Mouse (Mus musculus) C2C12 (cell line): ENCODE measurements around the gene Vps45.

Source experiments
- CEBPB ChIP-seq: IDR thresholded peaks from one replicate; pipeline ENCODE4 v1.6.1; 2011; ENCODE audit warnings: low read depth, mild to moderate bottlenecking, control low read depth, moderate library complexity
- CTCF ChIP-seq: IDR thresholded peaks from one replicate; pipeline ENCODE4 v1.5.1; 2011; ENCODE audit not compliant: control insufficient read depth, insufficient read depth, insufficient read length
- MAX ChIP-seq: IDR thresholded peaks from one replicate; pipeline ENCODE4 v1.6.1; 2011; ENCODE audit warnings: mild to moderate bottlenecking, control low read depth
- MYOD1 ChIP-seq: IDR thresholded peaks from one replicate; pipeline ENCODE4 v1.6.1; 2011; ENCODE audit warnings: low read depth; ENCODE audit not compliant: control insufficient read depth, insufficient read length
- MYOG ChIP-seq: IDR thresholded peaks from one replicate; pipeline ENCODE4 v1.6.1; 2011; ENCODE audit not compliant: control insufficient read depth, insufficient read length; ENCODE audit errors: extremely low read depth
- USF1 ChIP-seq: IDR thresholded peaks from one replicate; pipeline ENCODE4 v1.6.1; 2011; ENCODE audit warnings: low read depth, mild to moderate bottlenecking, control low read depth, moderate library complexity

DNA sequence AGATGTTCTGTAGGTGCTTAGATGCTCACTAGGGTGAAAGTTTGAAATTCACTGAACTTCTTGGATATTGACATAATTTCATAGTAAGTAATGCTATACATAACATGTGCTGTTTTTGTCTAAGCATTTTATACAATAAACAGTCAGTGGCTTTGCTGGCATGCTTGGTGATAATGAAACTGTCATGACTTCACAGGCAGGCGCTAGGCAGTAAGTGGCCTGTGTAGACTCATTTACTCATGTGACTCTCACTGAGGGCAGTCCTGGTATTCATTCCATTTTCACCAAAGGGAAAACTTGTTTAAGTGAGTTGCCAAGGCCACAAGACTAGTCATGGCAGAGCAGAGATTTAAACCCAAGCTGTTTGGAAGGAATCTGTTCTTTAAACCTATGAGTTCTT lies 89.0 kb downstream of the Vps45 start:
- TF ChIP-seq CTCF (no peak), USF1 (no peak), CEBPB (no peak), MYOG (no peak), MYOD1 (no peak), MAX (no peak)
